Mouse (Mus musculus) thymus, adult 18-20 months (tissue): ENCODE data around the gene Tjap1.

Experiments used
- DNase-seq, 2 experiments: peaks; one replicate each; pipeline ENCODE4 v3.0.0; 2022; ENCODE audit warnings: mixed read lengths in 2 of 2

Tjap1 gene

GRCm38 (mm10) chr17:46282483-46283123 is at the start of gene Tjap1:
TSS of gene Tjap1 (minus strand) at chr17:46283026.
- peak; percentile 67 to 70 for DNase-seq

- no peak for DNase-seq
These were observed 45.9 kb upstream of the Tjap1 start for GRCm38 (mm10) chr17:46328723-46329122.

- peak; percentile 97 to 98 for DNase-seq
These were observed 45.2 kb upstream of the Tjap1 start, which contains the start of gene Abcc10 for GRCm38 (mm10) chr17:46327906-46328534. TSS of gene Abcc10 (minus strand) at chr17:46328352.

- DNase-seq: no peak
These were observed 44.6 kb upstream of the Tjap1 start for GRCm38 (mm10) chr17:46327413-46327905.

- DNase-seq: no peak
These were observed 39.4 kb upstream of the Tjap1 start for GRCm38 (mm10) chr17:46322046-46322823.

- no peak for DNase-seq
These were observed 37.7 kb upstream of the Tjap1 start for GRCm38 (mm10) chr17:46320492-46320891.

- no peak for DNase-seq
These were observed 33.0 kb upstream of the Tjap1 start for GRCm38 (mm10) chr17:46315813-46316212.

- DNase-seq: no peak
These were observed 30.4 kb upstream of the Tjap1 start for GRCm38 (mm10) chr17:46313135-46313715.

- no peak for DNase-seq
These were observed 27.7 kb upstream of the Tjap1 start for GRCm38 (mm10) chr17:46310515-46310914.

- no peak for DNase-seq
These were observed 27.0 kb upstream of the Tjap1 start for GRCm38 (mm10) chr17:46309835-46310234.

GRCm38 (mm10) chr17:46306956-46307355 is 24.1 kb upstream of the Tjap1 start:
- no peak for DNase-seq

GRCm38 (mm10) chr17:46304184-46304583 is 21.4 kb upstream of the Tjap1 start:
- no peak for DNase-seq

- DNase-seq: no peak
These were observed 19.1 kb upstream of the Tjap1 start for GRCm38 (mm10) chr17:46301892-46302291.

GRCm38 (mm10) chr17:46298220-46298913 is 15.5 kb upstream of the Tjap1 start:
- peak; percentile 46 to 50 for DNase-seq

GRCm38 (mm10) chr17:46297364-46298219 is 14.8 kb upstream of the Tjap1 start, which contains the start of gene Dlk2:
TSS of gene Dlk2 (plus strand) at chr17:46297421.
- no peak for DNase-seq

GRCm38 (mm10) chr17:46297028-46297363 is 14.2 kb upstream of the Tjap1 start:
- no peak for DNase-seq

- DNase-seq: no peak
These were observed 13.8 kb upstream of the Tjap1 start for GRCm38 (mm10) chr17:46296601-46297000.

- no peak for DNase-seq
These were observed 4.9 kb upstream of the Tjap1 start for GRCm38 (mm10) chr17:46287678-46288095.

- DNase-seq: no peak
These were observed 2.6 kb upstream of the Tjap1 start for GRCm38 (mm10) chr17:46285407-46285806.

GRCm38 (mm10) chr17:46284653-46285052 is 1.8 kb upstream of the Tjap1 start:
- no peak for DNase-seq

GRCm38 (mm10) chr17:46283911-46284310 is 1.1 kb upstream of the Tjap1 start:
- peak in 1 of 2 experiments; percentile 57 for DNase-seq

- no peak for DNase-seq
These were observed 314 bp upstream of the Tjap1 start for GRCm38 (mm10) chr17:46283140-46283539.
